Mouse (Mus musculus) midbrain, embryonic 10.5 days (tissue): ENCODE data around the gene Copb1. TPM values are rescaled to one million over a fixed set of nuclear protein-coding genes. Genes with fewer than 3 reads are reported as not detected.

Source experiments
- DNase-seq: peaks from one replicate; pipeline ENCODE4 v3.0.0-alpha.2; 2017; ENCODE audit warnings: low spot score
- H3K27ac ChIP-seq: fragments of 300-500 bp; sonication (generic); replicated peaks from 2 replicates; pipeline ENCODE4 v1.5.1; 2016; ENCODE audit warnings: mild to moderate bottlenecking
- H3K27me3 ChIP-seq: fragments of 300-500 bp; sonication (generic); 2 replicates; pipeline ENCODE4 v1.6.1; 2016; ENCODE audit warnings: low read depth, mild to moderate bottlenecking; ENCODE audit not compliant: poor library complexity, severe bottlenecking
- H3K36me3 ChIP-seq: fragments of 300-500 bp; sonication (generic); 2 replicates; pipeline ENCODE4 v1.6.1; 2016; ENCODE audit warnings: mild to moderate bottlenecking, moderate library complexity
- H3K4me1 ChIP-seq: fragments of 300-500 bp; sonication (generic); 2 replicates; pipeline ENCODE4 v1.6.1; 2016
- H3K4me3 ChIP-seq: fragments of 300-500 bp; sonication (generic); 2 replicates; pipeline ENCODE4 v1.5.1; 2016; ENCODE audit warnings: mild to moderate bottlenecking, moderate library complexity
- H3K9me3 ChIP-seq: fragments of 300-500 bp; sonication (generic); replicated peaks from 2 replicates; pipeline ENCODE4 v1.6.1; 2016; ENCODE audit warnings: mild to moderate bottlenecking
- WGBS: fragments of 180-500 bp; shearing (Covaris S2); methylation state at CpG from one replicate; pipeline ENCODE4 v1.1.7; 2016; 5-methylcytosine and 5-hydroxymethylcytosine counted together
- polyA plus RNA-seq: library from polyadenylated mRNA; unstranded; fragments of >200 nt; fragmentation: Nextera tagmentation; extraction: Ambion mirVana; gene quantifications from 2 replicates; pipeline ENCODE4 v1.2.1, GENCODE M21; 2016

Gene Copb1
- polyA plus RNA-seq, 1 experiment from 2014 or later = 95.6 TPM

- Histone ChIP-seq H3K27ac (no peak overlapping the region), H3K4me3 (no peak overlapping the region), H3K4me1 (peaks cover 8% of the 10 kb centered on the region; the same call in 1 of the 2 replicates), H3K27me3 (no peaks in the 10 kb centered on the region), H3K36me3 (no peaks in the 10 kb centered on the region), H3K9me3 (no peaks in the 10 kb centered on the region; the same call in 1 of the 2 replicates)
- WGBS = 88% methylated on average over 3 of the region's 3 CpGs
- DNase-seq = no peak
Measured at GRCm38 (mm10) chr7:114182708-114183107, 71.8 kb downstream of the Copb1 start.

- no peak overlapping the region for H3K4me3 ChIP-seq
- H3K9me3 ChIP-seq = no peaks in the 10 kb centered on the region
- H3K27me3 ChIP-seq = no peaks in the 10 kb centered on the region
- no peaks in the 10 kb centered on the region for H3K36me3 ChIP-seq
- DNase-seq = peak; percentile 17
- H3K27ac ChIP-seq = no peak overlapping the region
- peaks cover 8% of the 10 kb centered on the region; the same call in 1 of the 2 replicates for H3K4me1 ChIP-seq
- WGBS = 49% methylated on average over 5 of the region's 5 CpGs
Measured at GRCm38 (mm10) chr7:114181391-114181790, 73.1 kb downstream of the Copb1 start.

- Histone ChIP-seq H3K27ac (no peak overlapping the region), H3K4me3 (no peak overlapping the region), H3K36me3 (no peaks in the 10 kb centered on the region), H3K9me3 (no peaks in the 10 kb centered on the region), H3K27me3 (no peaks in the 10 kb centered on the region), H3K4me1 (peaks cover 4% of the 10 kb centered on the region; the same call in 1 of the 2 replicates)
- no peak for DNase-seq
- 90% methylated on average over 2 of the region's 2 CpGs for WGBS
Measured at GRCm38 (mm10) chr7:114176588-114176987, 77.9 kb downstream of the Copb1 start.

GRCm38 (mm10) chr7:114171354-114172097 lies 83.0 kb downstream of the Copb1 start:
- H3K9me3 ChIP-seq = no peaks in the 10 kb centered on the region
- WGBS = 74% methylated on average over 8 of the region's 8 CpGs
- H3K4me3 ChIP-seq = no peak overlapping the region
- no peaks in the 10 kb centered on the region for H3K4me1 ChIP-seq
- H3K27me3 ChIP-seq = no peaks in the 10 kb centered on the region
- no peak overlapping the region for H3K27ac ChIP-seq
- DNase-seq = no peak
- H3K36me3 ChIP-seq = no peaks in the 10 kb centered on the region

- no peak overlapping the region for H3K27ac ChIP-seq
- DNase-seq = no peak
- no peaks in the 10 kb centered on the region for H3K9me3 ChIP-seq
- H3K27me3 ChIP-seq = no peaks in the 10 kb centered on the region
- no peaks in the 10 kb centered on the region for H3K36me3 ChIP-seq
- H3K4me3 ChIP-seq = no peak overlapping the region
- H3K4me1 ChIP-seq = no peaks in the 10 kb centered on the region
- WGBS = 92% methylated on average over 4 of the region's 4 CpGs
Measured at GRCm38 (mm10) chr7:114169996-114170395, 84.5 kb downstream of the Copb1 start.

GRCm38 (mm10) chr7:114169381-114169780 lies 85.1 kb downstream of the Copb1 start:
- WGBS = 75% methylated on average over 2 of the region's 2 CpGs
- no peaks in the 10 kb centered on the region for H3K27me3 ChIP-seq
- DNase-seq = no peak

More at GRCm38 (mm10) chr7:114169381-114169780, 85.1 kb downstream of the Copb1 start:
- no peaks in the 10 kb centered on the region for H3K4me1 ChIP-seq
- H3K4me3 ChIP-seq = no peak overlapping the region
- H3K27ac ChIP-seq = no peak overlapping the region
- no peaks in the 10 kb centered on the region for H3K9me3 ChIP-seq
- no peaks in the 10 kb centered on the region for H3K36me3 ChIP-seq

Other genes starting within 250 kb of the Copb1 start
- 24.9 and 27.2 TPM in 2 replicates for gene Rras2, start 136.9 kb downstream of the Copb1 start, polyA plus RNA-seq
- gene Psma1, start 21.4 kb upstream of the Copb1 start, polyA plus RNA-seq = 507 and 521 TPM in 2 replicates
- gene Pde3b, start 160.6 kb upstream of the Copb1 start, polyA plus RNA-seq = 8.0 and 8.5 TPM in 2 replicates